Mouse (Mus musculus) midbrain, embryonic 12.5 days (tissue): ENCODE results near the gene Prap1. TPM values are rescaled to one million over a fixed set of nuclear protein-coding genes. Genes with fewer than 3 reads are reported as not detected.

Experiments used
- ATAC-seq: fragments of 200-750 bp; cut with Nextera tagmentation; 2 replicates; pipeline ENCODE4 v1.8.0; 2017; ENCODE audit warnings: low read depth, moderate TSS enrichment, moderate library complexity; ENCODE audit not compliant: low FRiP score
- H3K27ac ChIP-seq: fragments of 300-500 bp; sonication (generic); replicated peaks from 2 replicates; pipeline ENCODE4 v1.5.1; 2016; ENCODE audit warnings: mild to moderate bottlenecking
- H3K27me3 ChIP-seq: fragments of 300-500 bp; sonication (generic); 2 replicates; pipeline ENCODE4 v1.6.1; 2016; ENCODE audit warnings: mild to moderate bottlenecking
- H3K36me3 ChIP-seq: fragments of 300-500 bp; sonication (generic); 2 replicates; pipeline ENCODE4 v1.6.1; 2016
- H3K4me1 ChIP-seq: fragments of 300-500 bp; sonication (generic); 2 replicates; pipeline ENCODE4 v1.6.1; 2016
- H3K4me2 ChIP-seq: fragments of 300-500 bp; sonication (generic); replicated peaks from 2 replicates; pipeline ENCODE4 v1.6.1; 2016; ENCODE audit warnings: mild to moderate bottlenecking, moderate library complexity
- H3K4me3 ChIP-seq: fragments of 300-500 bp; sonication (generic); 2 replicates; pipeline ENCODE4 v1.5.1; 2016; ENCODE audit warnings: mild to moderate bottlenecking
- H3K9ac ChIP-seq: fragments of 300-500 bp; sonication (generic); replicated peaks from 2 replicates; pipeline ENCODE4 v1.6.1; 2016; ENCODE audit warnings: mild to moderate bottlenecking, moderate library complexity
- H3K9me3 ChIP-seq: fragments of 300-500 bp; sonication (generic); 2 replicates; pipeline ENCODE4 v1.6.1; 2016; ENCODE audit warnings: mild to moderate bottlenecking
- WGBS: fragments of 180-500 bp; shearing (Covaris S2); methylation state at CpG from one replicate; pipeline ENCODE4 v1.1.7; 2016; 5-methylcytosine and 5-hydroxymethylcytosine counted together
- polyA plus RNA-seq: library from polyadenylated mRNA; unstranded; fragments of >200 nt; fragmentation: Nextera tagmentation; extraction: Ambion mirVana; gene quantifications from 2 replicates; pipeline ENCODE4 v1.2.1, GENCODE M21; 2016

Gene Prap1
- polyA plus RNA-seq, 1 experiment from 2014 or later = not detected

GRCm38 (mm10) chr7:140061832-140062130, 31.4 kb upstream of the Prap1 start:
- peak overlapping the region; percentile 29; the same call in 1 of the 2 replicates for H3K4me3 ChIP-seq
- H3K27me3 ChIP-seq = peaks cover 95% of the 10 kb centered on the region
- peak overlapping the region; percentile 57 for H3K4me2 ChIP-seq
- H3K9ac ChIP-seq = no peak overlapping the region
- peaks cover 60% of the 10 kb centered on the region for H3K4me1 ChIP-seq
- peak; percentile 1 for ATAC-seq
- 2% methylated on average over 6 of the region's 6 CpGs for WGBS
- no peaks in the 10 kb centered on the region for H3K36me3 ChIP-seq
- H3K9me3 ChIP-seq = no peaks in the 10 kb centered on the region
- no peak overlapping the region; the same call in 1 of the 2 replicates for H3K27ac ChIP-seq

GRCm38 (mm10) chr7:140062307-140062706, 30.9 kb upstream of the Prap1 start:
- 0 out of 2 replicates have a peak overlapping the region, but pooled peaks have one; percentile 57 for H3K4me2 ChIP-seq
- no peak overlapping the region for H3K27ac ChIP-seq
- WGBS = 12% methylated on average over 11 of the region's 11 CpGs
- peaks cover 58% of the 10 kb centered on the region for H3K4me1 ChIP-seq
- no peaks in the 10 kb centered on the region for H3K36me3 ChIP-seq
- peaks cover 95% of the 10 kb centered on the region for H3K27me3 ChIP-seq
- no peaks in the 10 kb centered on the region for H3K9me3 ChIP-seq
- no peak overlapping the region for H3K4me3 ChIP-seq
- H3K9ac ChIP-seq = no peak overlapping the region
- no peak for ATAC-seq

GRCm38 (mm10) chr7:140063092-140063491, 30.1 kb upstream of the Prap1 start:
- ATAC-seq = no peak
- no peak overlapping the region for H3K4me3 ChIP-seq
- WGBS = 15% methylated on average over 7 of the region's 7 CpGs
- H3K4me1 ChIP-seq = peaks cover 51% of the 10 kb centered on the region
- H3K36me3 ChIP-seq = no peaks in the 10 kb centered on the region
- H3K27me3 ChIP-seq = peaks cover 99% of the 10 kb centered on the region
- no peaks in the 10 kb centered on the region for H3K9me3 ChIP-seq
- no peak overlapping the region for H3K9ac ChIP-seq
- no peak overlapping the region for H3K4me2 ChIP-seq
- H3K27ac ChIP-seq = no peak overlapping the region

GRCm38 (mm10) chr7:140067397-140067796, 25.8 kb upstream of the Prap1 start:
- WGBS = 66% methylated on average over 6 of the region's 6 CpGs
- Histone ChIP-seq H3K36me3 (no peaks in the 10 kb centered on the region), H3K27me3 (peaks cover 95% of the 10 kb centered on the region), H3K27ac (no peak overlapping the region), H3K4me3 (no peak overlapping the region), H3K9me3 (no peaks in the 10 kb centered on the region), H3K4me2 (no peak overlapping the region), H3K4me1 (peaks cover 9% of the 10 kb centered on the region), H3K9ac (no peak overlapping the region)
- no peak for ATAC-seq

- no peak for ATAC-seq
- no peak overlapping the region; the same call in 1 of the 2 replicates for H3K9ac ChIP-seq
- H3K4me1 ChIP-seq = no peaks in the 10 kb centered on the region
- WGBS = 32% methylated on average over 38 of the region's 39 CpGs
- peak overlapping the region; percentile 41 for H3K4me2 ChIP-seq
- H3K27me3 ChIP-seq = peaks cover 85% of the 10 kb centered on the region
- no peaks in the 10 kb centered on the region for H3K36me3 ChIP-seq
- peak overlapping the region; percentile 22 for H3K4me3 ChIP-seq
- no peaks in the 10 kb centered on the region for H3K9me3 ChIP-seq
- no peak overlapping the region for H3K27ac ChIP-seq
Observed at GRCm38 (mm10) chr7:140070042-140070711, 23.0 kb upstream of the Prap1 start.

GRCm38 (mm10) chr7:140077698-140078097, 15.5 kb upstream of the Prap1 start:
- Histone ChIP-seq H3K36me3 (no peaks in the 10 kb centered on the region), H3K9ac (no peak overlapping the region), H3K4me2 (no peak overlapping the region), H3K27me3 (peaks cover 72% of the 10 kb centered on the region), H3K4me3 (no peak overlapping the region), H3K4me1 (peaks cover 26% of the 10 kb centered on the region), H3K9me3 (no peaks in the 10 kb centered on the region), H3K27ac (no peak overlapping the region)
- ATAC-seq = no peak
- WGBS = 73% methylated on average over 6 of the region's 6 CpGs

GRCm38 (mm10) chr7:140078711-140079110, 14.5 kb upstream of the Prap1 start:
- H3K9me3 ChIP-seq = no peaks in the 10 kb centered on the region
- H3K4me2 ChIP-seq = no peak overlapping the region
- H3K27ac ChIP-seq = no peak overlapping the region
- no peak overlapping the region for H3K4me3 ChIP-seq
- H3K9ac ChIP-seq = no peak overlapping the region
- peaks cover 67% of the 10 kb centered on the region for H3K27me3 ChIP-seq
- no peak for ATAC-seq
- peaks cover 26% of the 10 kb centered on the region for H3K4me1 ChIP-seq
- WGBS = 5% methylated on average over 5 of the region's 5 CpGs
- no peaks in the 10 kb centered on the region for H3K36me3 ChIP-seq

- Histone ChIP-seq H3K9ac (peak overlapping the region; percentile 57), H3K36me3 (no peaks in the 10 kb centered on the region), H3K4me2 (peak overlapping the region; percentile 68), H3K4me3 (peak overlapping the region; percentile 42), H3K4me1 (peaks cover 26% of the 10 kb centered on the region), H3K9me3 (no peaks in the 10 kb centered on the region), H3K27ac (peak overlapping the region; percentile 81), H3K27me3 (peaks cover 68% of the 10 kb centered on the region)
- peak; percentile 86 for ATAC-seq
- 4% methylated on average over 24 of the region's 24 CpGs for WGBS
Observed at GRCm38 (mm10) chr7:140080503-140081156, 12.6 kb upstream of the Prap1 start.

- Histone ChIP-seq H3K4me1 (peaks cover 26% of the 10 kb centered on the region), H3K36me3 (no peaks in the 10 kb centered on the region), H3K9me3 (no peaks in the 10 kb centered on the region), H3K4me3 (peak overlapping the region; percentile 42), H3K9ac (peak overlapping the region; percentile 4), H3K27me3 (peaks cover 59% of the 10 kb centered on the region), H3K27ac (peak overlapping the region; percentile 66), H3K4me2 (peak overlapping the region; percentile 68)
- 8% methylated on average over 20 of the region's 20 CpGs for WGBS
- no peak for ATAC-seq
Observed at GRCm38 (mm10) chr7:140081408-140082241, 11.6 kb upstream of the Prap1 start.

- peak; percentile 81 for ATAC-seq
- H3K27me3 ChIP-seq = peaks cover 55% of the 10 kb centered on the region
- 3% methylated on average over 18 of the region's 18 CpGs for WGBS
Observed at GRCm38 (mm10) chr7:140082242-140082678, 10.9 kb upstream of the Prap1 start, which contains the start of gene Caly. Gene Caly, minus strand, starts transcription at chr7:140082548.

GRCm38 (mm10) chr7:140090601-140091000, 2.6 kb upstream of the Prap1 start:
- no peak for ATAC-seq
- Histone ChIP-seq H3K9me3 (no peaks in the 10 kb centered on the region), H3K9ac (no peak overlapping the region), H3K4me1 (no peaks in the 10 kb centered on the region), H3K4me2 (no peak overlapping the region), H3K27ac (no peak overlapping the region), H3K36me3 (no peaks in the 10 kb centered on the region), H3K4me3 (no peak overlapping the region), H3K27me3 (no peaks in the 10 kb centered on the region)
- 77% methylated on average over 10 of the region's 10 CpGs for WGBS

More at GRCm38 (mm10) chr7:140082242-140082678, 10.9 kb upstream of the Prap1 start, which contains the start of gene Caly:
- peak within 1 kb of the TSS; percentile 68 for H3K4me2 ChIP-seq
- peak within 1 kb of the TSS; percentile 4 for H3K9ac ChIP-seq
- no peaks in the 10 kb centered on the region for H3K36me3 ChIP-seq
- peaks cover 26% of the 10 kb centered on the region for H3K4me1 ChIP-seq
- no peaks in the 10 kb centered on the region for H3K9me3 ChIP-seq
- H3K4me3 ChIP-seq = peak within 1 kb of the TSS; percentile 42
- H3K27ac ChIP-seq = peak within 1 kb of the TSS; percentile 66

GRCm38 (mm10) chr7:140094954-140095353, 1.8 kb downstream of the Prap1 start:
- H3K4me1 ChIP-seq = no peaks in the 10 kb centered on the region
- H3K27me3 ChIP-seq = no peaks in the 10 kb centered on the region
- WGBS = 71% methylated on average over 5 of the region's 5 CpGs
- no peak overlapping the region for H3K9ac ChIP-seq
- H3K9me3 ChIP-seq = no peaks in the 10 kb centered on the region
- ATAC-seq = no peak
- no peaks in the 10 kb centered on the region for H3K36me3 ChIP-seq
- H3K27ac ChIP-seq = no peak overlapping the region
- H3K4me3 ChIP-seq = no peak overlapping the region
- H3K4me2 ChIP-seq = no peak overlapping the region
